Mouse (Mus musculus) myocyte (in vitro differentiated cells): ENCODE measurements around the gene 2310057M21Rik.
"Not testable (repeated sequence)": the region's sequence is repeated elsewhere in the genome, so short reads cannot be mapped to it uniquely, and the experiment has no call there.

Experiments used
- CEBPB ChIP-seq: IDR thresholded peaks from 2 replicates; pipeline ENCODE4 v1.6.1; 2011; ENCODE audit warnings: mild to moderate bottlenecking, moderate library complexity; ENCODE audit not compliant: poor library complexity, insufficient read depth, severe bottlenecking
- POLR2A ChIP-seq: IDR thresholded peaks from one replicate; pipeline ENCODE4 v1.6.1; 2011; ENCODE audit warnings: low read depth, mild to moderate bottlenecking, control low read depth, moderate library complexity; ENCODE audit not compliant: insufficient read length
- TCF12 ChIP-seq: IDR thresholded peaks from one replicate; pipeline ENCODE4 v1.6.1; 2011; ENCODE audit warnings: mild to moderate bottlenecking, control low read depth; ENCODE audit not compliant: poor library complexity, insufficient read depth, severe bottlenecking
- USF1 ChIP-seq: IDR thresholded peaks from one replicate; pipeline ENCODE4 v1.6.1; 2011; ENCODE audit warnings: low read depth, mild to moderate bottlenecking, control low read depth, moderate library complexity

DNA sequence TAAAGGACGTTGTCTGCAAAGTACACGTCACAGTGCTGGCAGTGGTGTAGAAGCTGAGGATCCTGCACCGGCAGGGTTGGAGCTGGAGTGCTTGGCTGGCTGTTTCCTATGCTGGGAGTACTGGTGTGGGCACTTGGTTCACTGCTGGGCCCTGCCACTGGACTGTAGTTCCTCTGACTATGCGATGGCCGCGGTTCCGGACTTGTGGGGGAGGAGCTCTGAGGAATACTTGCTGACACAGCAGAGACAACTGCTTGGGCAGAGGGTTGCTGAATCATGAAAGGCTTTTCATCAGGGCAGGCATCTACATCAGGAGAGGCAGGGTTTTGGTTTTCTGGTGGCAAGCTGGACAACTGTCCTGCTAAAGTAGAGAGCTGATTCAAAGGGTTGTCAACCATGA is 29.2 kb upstream of the 2310057M21Rik start:
- not testable (repeated sequence) for TF ChIP-seq CEBPB, POLR2A, USF1, TCF12
